Mouse (Mus musculus): ENCODE results near the gene Ica1l. TPM values are rescaled to one million over a fixed set of nuclear protein-coding genes. Genes with fewer than 3 reads are reported as not detected.
A peak's percentile ranks its signal among the peaks of the same experiment; 100 is the strongest.

Gene Ica1l
- polyA plus RNA-seq, 1 experiment, result 0.48 TPM

GRCm38 (mm10) chr1:59941063-59941462 lies 101.9 kb downstream of the Ica1l start:
- Histone ChIP-seq H3K4me1 (ENCODE audit: control insufficient read depth, insufficient read depth, low read length) (no peaks in the 10 kb centered on the region), H3K9me3 (replicated peaks; ENCODE audit: control insufficient read depth, insufficient read depth, low read length, poor library complexity, severe bottlenecking) (no peaks in the 10 kb centered on the region), H3K36me3 (ENCODE audit: control insufficient read depth, insufficient read depth, low read length, poor library complexity, severe bottlenecking) (no peaks in the 10 kb centered on the region), H3K9ac (ENCODE audit: low read depth, poor library complexity, severe bottlenecking) (no peak overlapping the region), H3K27me3 (ENCODE audit: control insufficient read depth, insufficient read depth, low read length, poor library complexity, severe bottlenecking) (no peaks in the 10 kb centered on the region), H3K4me3 (ENCODE audit: low read depth, low read length) (no peak overlapping the region), H3K27ac (ENCODE audit: insufficient read depth, low read length) (peak overlapping the region; percentile 44; the same call in 1 of the 2 replicates)
- TF ChIP-seq CTCF (IDR thresholded peaks at IDR 0.05; ENCODE audit: low read depth, low read length) (no peak), EP300 (IDR thresholded peaks at IDR 0.05; ENCODE audit: insufficient read depth, low read depth, low read length) (no peak), POLR2A (IDR thresholded peaks at IDR 0.05; ENCODE audit: insufficient read depth, low read length) (no peak)

- Histone ChIP-seq H3K9ac (ENCODE audit: low read depth, poor library complexity, severe bottlenecking) (no peak overlapping the region), H3K9me3 (replicated peaks; ENCODE audit: control insufficient read depth, insufficient read depth, low read length, poor library complexity, severe bottlenecking) (no peaks in the 10 kb centered on the region), H3K4me3 (ENCODE audit: low read depth, low read length) (no peak overlapping the region), H3K36me3 (ENCODE audit: control insufficient read depth, insufficient read depth, low read length, poor library complexity, severe bottlenecking) (no peaks in the 10 kb centered on the region), H3K27me3 (ENCODE audit: control insufficient read depth, insufficient read depth, low read length, poor library complexity, severe bottlenecking) (no peaks in the 10 kb centered on the region), H3K4me1 (ENCODE audit: control insufficient read depth, insufficient read depth, low read length) (no peaks in the 10 kb centered on the region), H3K27ac (ENCODE audit: insufficient read depth, low read length) (no peak overlapping the region)
- TF ChIP-seq CTCF (IDR thresholded peaks at IDR 0.05; ENCODE audit: low read depth, low read length), result no peak
- TF ChIP-seq EP300 (IDR thresholded peaks at IDR 0.05; ENCODE audit: insufficient read depth, low read depth, low read length), result no peak
- no peak for TF ChIP-seq POLR2A (IDR thresholded peaks at IDR 0.05; ENCODE audit: insufficient read depth, low read length)
These were observed 110.0 kb downstream of the Ica1l start for GRCm38 (mm10) chr1:59932991-59933390.

Other genes with a start within 250 kb of the Ica1l start
- gene Fam117b, start 130.2 kb downstream of the Ica1l start, polyA plus RNA-seq (2011; ENCODE audit: insufficient read depth, insufficient read length, low read depth, missing spikeins), result 18.9 and 19.8 TPM in 2 replicates
- gene Carf, start 55.1 kb upstream of the Ica1l start, polyA plus RNA-seq (2011; ENCODE audit: insufficient read depth, insufficient read length, low read depth, missing spikeins), result 18.3 and 24.8 TPM in 2 replicates
- gene Wdr12, start 55.5 kb upstream of the Ica1l start, polyA plus RNA-seq (2011; ENCODE audit: insufficient read depth, insufficient read length, low read depth, missing spikeins), result 81.4 and 85.9 TPM in 2 replicates
- 42.0 and 44.0 TPM in 2 replicates for gene Nbeal1, start 137.4 kb upstream of the Ica1l start, polyA plus RNA-seq (2011; ENCODE audit: insufficient read depth, insufficient read length, low read depth, missing spikeins)